Mouse (Mus musculus): ENCODE measurements at regions not wholly inside any gene's neighbourhood (a gene's known extent, or its start where the extent isn't known, plus 50 kb on each side); places are given as distances from the start of the nearest gene placed in this dataset.
"Not testable (repeated sequence)": the region's sequence is repeated elsewhere in the genome, so short reads cannot be mapped to it uniquely, and the experiment has no call there.

DNA sequence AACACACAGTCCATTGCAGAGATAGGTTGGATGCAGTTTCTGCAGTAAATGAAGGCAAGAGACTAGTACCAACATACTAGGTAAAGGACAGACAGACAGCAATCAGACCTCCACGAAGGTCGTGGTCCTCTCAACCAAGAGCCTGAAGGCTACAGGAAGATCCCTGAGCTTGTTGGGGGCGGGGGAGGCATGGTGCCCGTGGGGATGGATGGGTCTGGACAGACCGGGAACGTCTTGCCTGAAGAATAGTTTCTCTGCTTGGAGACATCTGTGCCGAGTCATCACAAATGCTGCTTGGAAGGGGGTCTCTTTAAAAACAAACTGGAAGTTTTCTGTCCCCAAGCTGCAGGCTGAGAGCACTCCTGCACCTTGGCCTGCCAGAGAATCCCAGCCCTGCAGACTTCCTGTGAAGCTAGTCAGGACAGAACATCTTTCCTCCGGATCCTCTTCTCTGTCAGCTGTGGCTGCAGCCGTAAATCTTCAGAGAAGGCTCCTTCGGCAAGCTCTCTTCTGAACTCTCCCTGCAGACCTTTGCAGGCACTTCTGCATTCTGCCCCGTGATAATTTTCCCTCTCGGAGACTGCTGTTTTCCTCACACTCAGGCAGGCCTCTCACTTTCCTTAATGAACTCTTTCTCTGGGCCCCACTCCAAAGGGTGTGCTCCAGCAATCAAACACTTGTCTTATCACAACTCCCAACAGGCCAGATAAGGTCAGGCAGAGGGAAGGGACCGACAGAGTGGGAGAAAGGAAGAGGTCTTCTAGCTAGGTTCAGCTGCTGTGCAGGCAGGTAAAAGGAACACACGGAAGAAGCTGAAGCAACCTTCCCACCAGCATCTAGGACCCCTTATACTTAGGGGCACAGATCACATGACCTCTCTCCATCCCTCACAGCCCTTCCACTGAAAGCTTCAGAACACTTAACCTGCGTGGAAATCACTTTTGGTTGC is 228.6 kb upstream of the Vmn1r3 start:
- no peak overlapping the region for H3K27ac ChIP-seq (replicated peaks)
- no peak for ATAC-seq (ENCODE audit: insufficient read depth)

DNA sequence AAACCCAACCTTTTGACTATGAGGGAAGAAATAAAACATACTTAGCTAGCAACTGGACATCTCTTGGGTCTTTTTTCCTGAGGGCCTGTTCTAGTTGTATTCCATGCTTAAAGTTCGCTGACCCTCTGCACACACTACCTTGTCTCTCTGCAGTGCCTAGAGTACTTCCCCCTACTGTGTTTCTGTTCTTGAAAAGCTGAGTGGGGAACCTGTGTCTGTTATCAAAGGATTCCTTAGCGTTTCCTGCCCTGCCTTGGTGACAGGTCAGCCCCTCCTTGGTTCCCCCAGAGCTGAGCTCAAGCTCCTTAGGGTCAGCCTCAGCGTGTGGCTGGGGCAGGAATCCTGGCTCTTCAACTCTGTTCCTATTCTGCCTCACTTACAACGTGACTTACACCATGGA is 227.2 kb upstream of the Vmn1r3 start:
- H3K9me3 ChIP-seq (replicated peaks); H3K27me3 ChIP-seq; H3K27ac ChIP-seq (replicated peaks); H3K4me1 ChIP-seq (replicated peaks); ATAC-seq (ENCODE audit: insufficient read depth); H3K36me3 ChIP-seq (replicated peaks); H3K9ac ChIP-seq; H3K4me3 ChIP-seq (replicated peaks); H3K4me2 ChIP-seq: not testable (repeated sequence)
- WGBS (ENCODE audit: insufficient replicate concordance) = 22% methylated on average over 4 of the region's 4 CpGs

More for the DNA sequence above, 228.6 kb upstream of the Vmn1r3 start:
- Histone ChIP-seq H3K9ac (no peak overlapping the region), H3K27me3 (no peaks in the 10 kb centered on the region), H3K4me3 (replicated peaks) (no peak overlapping the region), H3K9me3 (replicated peaks) (no peaks in the 10 kb centered on the region), H3K4me2 (no peak overlapping the region), H3K36me3 (replicated peaks) (no peaks in the 10 kb centered on the region), H3K4me1 (replicated peaks) (no peaks in the 10 kb centered on the region)
- WGBS (ENCODE audit: insufficient replicate concordance) = 23% methylated on average over 15 of the region's 15 CpGs

DNA sequence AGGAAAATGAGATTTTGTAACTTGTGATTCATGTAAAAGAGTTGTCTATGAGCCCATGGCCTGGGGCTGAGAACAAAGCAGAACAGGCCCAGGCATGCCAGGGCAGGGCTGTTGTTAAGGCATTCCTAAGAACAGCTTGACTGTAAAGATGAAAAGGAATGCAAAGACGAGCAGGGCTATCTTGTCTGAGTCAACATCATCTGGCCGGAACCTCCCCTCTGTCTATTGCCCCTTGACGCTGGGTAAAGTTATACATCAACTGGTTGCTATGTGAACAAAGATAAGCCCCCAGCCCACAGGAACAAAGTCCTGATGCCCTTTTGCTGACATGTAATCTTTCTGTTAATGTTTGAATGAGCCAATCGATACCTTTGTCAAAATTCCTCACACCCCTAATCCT is 217.7 kb upstream of the Vmn1r3 start:
- not testable (repeated sequence) for H3K4me1 ChIP-seq (replicated peaks); H3K27ac ChIP-seq (replicated peaks); H3K4me2 ChIP-seq; H3K9me3 ChIP-seq (replicated peaks); H3K36me3 ChIP-seq (replicated peaks); H3K9ac ChIP-seq; H3K4me3 ChIP-seq (replicated peaks); H3K27me3 ChIP-seq
- peak; percentile 31 for ATAC-seq (ENCODE audit: insufficient read depth)
- WGBS (ENCODE audit: insufficient replicate concordance) = 49% methylated on average over 4 of the region's 4 CpGs

DNA sequence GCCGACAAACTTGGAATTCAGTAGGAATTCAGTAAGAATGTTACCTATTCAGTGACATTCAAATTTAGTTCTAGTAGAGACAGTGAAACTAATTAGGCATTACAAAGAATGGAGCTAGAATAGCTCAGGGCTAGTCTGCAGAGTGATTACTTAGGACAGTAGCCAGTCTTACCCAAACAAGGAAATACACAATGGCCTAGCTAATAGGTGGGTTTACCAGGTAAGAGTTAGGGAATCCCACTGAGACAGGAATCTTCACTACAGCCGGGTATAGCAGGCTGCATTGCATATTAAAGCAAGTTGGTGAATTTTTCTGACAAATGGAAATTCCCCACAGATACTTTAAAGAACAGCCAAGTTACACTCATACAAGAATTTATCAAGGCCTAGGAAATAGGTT is 216.6 kb upstream of the Vmn1r3 start:
- H3K27me3 ChIP-seq; H3K9ac ChIP-seq; H3K27ac ChIP-seq (replicated peaks); H3K4me1 ChIP-seq (replicated peaks); H3K4me3 ChIP-seq (replicated peaks); H3K9me3 ChIP-seq (replicated peaks); H3K4me2 ChIP-seq; ATAC-seq (ENCODE audit: insufficient read depth); H3K36me3 ChIP-seq (replicated peaks): not testable (repeated sequence)
- WGBS (ENCODE audit: insufficient replicate concordance) = 71% methylated on average over 2 of the region's 2 CpGs

DNA sequence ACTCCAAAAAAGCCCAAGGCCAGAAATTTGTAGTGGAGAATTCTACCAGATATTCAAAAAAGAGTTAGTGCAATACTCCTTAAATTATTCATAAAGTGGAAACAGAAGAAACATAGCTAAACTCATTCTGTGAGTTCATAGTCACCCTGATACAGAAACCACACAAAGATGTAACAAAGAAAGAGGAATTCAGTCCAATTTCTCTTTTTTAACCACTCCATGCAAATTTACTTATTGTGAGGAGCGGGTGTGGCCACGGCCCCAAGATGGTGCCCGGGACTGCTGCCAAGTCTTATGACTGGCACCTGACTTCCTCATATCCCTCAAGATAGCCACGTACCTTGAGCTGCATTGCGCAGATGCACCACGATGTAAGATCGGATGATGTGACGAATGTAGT is 206.4 kb upstream of the Vmn1r3 start:
- H3K27me3 ChIP-seq; H3K36me3 ChIP-seq (replicated peaks); H3K9me3 ChIP-seq (replicated peaks); ATAC-seq (ENCODE audit: insufficient read depth); H3K27ac ChIP-seq (replicated peaks); H3K4me1 ChIP-seq (replicated peaks); H3K4me3 ChIP-seq (replicated peaks); H3K9ac ChIP-seq; H3K4me2 ChIP-seq: not testable (repeated sequence)
- WGBS (ENCODE audit: insufficient replicate concordance) = 73% methylated on average over 8 of the region's 8 CpGs

DNA sequence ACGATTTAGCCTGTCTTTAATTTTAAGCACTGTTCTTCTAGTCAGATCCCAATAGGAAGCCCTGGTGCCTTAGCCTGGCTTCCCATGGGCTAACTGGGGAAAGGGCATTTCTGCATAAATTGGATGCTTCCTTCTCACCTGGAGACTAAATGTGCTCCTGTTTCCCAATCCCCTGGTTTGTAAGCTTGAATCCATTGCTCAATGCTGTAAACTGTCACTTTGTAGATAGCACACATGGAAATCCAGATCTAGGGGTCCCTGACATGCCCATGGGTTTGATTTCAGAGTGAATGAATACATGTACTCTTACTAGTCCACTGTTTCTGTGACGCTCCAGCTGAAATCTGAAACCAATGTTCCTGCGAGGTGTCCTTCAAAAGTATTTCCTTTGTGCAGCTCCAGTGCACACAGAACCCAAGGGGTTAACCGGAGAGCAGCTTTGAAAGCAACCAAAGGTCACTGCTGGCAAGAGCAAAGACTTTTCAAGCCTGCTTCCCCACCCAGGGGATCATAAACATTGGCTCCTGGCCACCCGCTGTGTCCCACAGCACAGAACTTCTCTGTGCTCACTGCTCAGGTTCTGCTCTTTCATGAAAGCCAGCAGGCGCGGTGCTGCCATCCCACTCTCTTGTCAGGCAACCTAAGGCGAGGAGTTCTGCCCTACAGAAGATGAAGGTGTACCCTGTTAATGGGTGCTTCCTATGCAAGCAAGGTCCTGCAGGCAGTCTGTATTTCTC is 188.0 kb upstream of the Vmn1r3 start:
- not testable (repeated sequence) for H3K4me3 ChIP-seq (replicated peaks); H3K9ac ChIP-seq; H3K9me3 ChIP-seq (replicated peaks); H3K4me2 ChIP-seq; H3K4me1 ChIP-seq (replicated peaks); H3K36me3 ChIP-seq (replicated peaks); H3K27me3 ChIP-seq
- ATAC-seq (ENCODE audit: insufficient read depth) = peak; percentile 76
- peak overlapping the region; percentile 42; the same call in 1 of the 2 replicates for H3K27ac ChIP-seq (replicated peaks)
- 51% methylated on average over 8 of the region's 8 CpGs for WGBS (ENCODE audit: insufficient replicate concordance)

DNA sequence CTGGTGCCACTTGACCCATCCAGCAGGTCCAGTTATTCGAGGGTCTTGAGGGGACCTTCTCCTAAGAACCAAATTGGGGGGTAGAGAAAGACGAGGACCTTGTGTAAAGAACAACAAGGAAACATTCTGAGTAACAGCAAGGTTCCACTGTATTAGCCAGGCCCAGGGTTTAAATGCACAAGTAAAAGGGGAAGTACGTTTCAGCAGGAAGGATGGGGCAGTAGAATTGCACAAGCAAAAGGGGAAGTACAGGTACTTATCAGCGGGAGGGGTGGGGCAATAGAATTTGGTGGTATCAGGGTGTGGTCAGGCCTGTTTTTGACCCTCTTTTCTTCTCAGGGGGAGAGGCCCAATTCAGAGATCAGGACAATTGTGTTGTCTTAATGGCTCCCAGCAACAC is 182.9 kb upstream of the Vmn1r3 start:
- not testable (repeated sequence) for H3K4me3 ChIP-seq (replicated peaks); ATAC-seq (ENCODE audit: insufficient read depth); H3K36me3 ChIP-seq (replicated peaks); H3K9ac ChIP-seq; H3K4me2 ChIP-seq; H3K27ac ChIP-seq (replicated peaks); H3K27me3 ChIP-seq; H3K9me3 ChIP-seq (replicated peaks); H3K4me1 ChIP-seq (replicated peaks)
- 39% methylated on average over 4 of the region's 4 CpGs for WGBS (ENCODE audit: insufficient replicate concordance)

DNA sequence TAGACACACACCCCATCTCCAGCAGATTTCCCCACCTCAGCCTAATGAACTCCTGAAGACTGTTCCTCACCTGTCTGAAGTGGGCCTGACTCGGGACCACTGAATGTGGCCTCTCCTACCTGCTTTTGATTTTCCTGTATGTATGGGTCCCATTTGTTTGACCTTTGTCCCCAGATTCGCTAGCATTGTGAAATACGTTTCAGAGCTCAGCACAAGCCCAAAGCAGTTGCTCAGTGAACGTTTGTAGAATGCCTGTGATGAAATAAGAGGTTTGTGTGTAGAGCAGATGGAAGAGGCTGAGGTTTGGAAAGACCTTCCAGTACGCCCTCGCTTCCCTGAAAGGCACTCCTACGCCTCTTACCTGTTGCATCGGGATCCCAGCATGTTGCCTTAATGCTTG is 158.3 kb upstream of the Vmn1r3 start:
- not testable (repeated sequence) for ATAC-seq (ENCODE audit: insufficient read depth); H3K27me3 ChIP-seq; H3K4me2 ChIP-seq; H3K36me3 ChIP-seq (replicated peaks); H3K27ac ChIP-seq (replicated peaks); H3K9ac ChIP-seq; H3K9me3 ChIP-seq (replicated peaks); H3K4me3 ChIP-seq (replicated peaks); H3K4me1 ChIP-seq (replicated peaks)
- WGBS (ENCODE audit: insufficient replicate concordance) = 50% methylated on average over 8 of the region's 8 CpGs

DNA sequence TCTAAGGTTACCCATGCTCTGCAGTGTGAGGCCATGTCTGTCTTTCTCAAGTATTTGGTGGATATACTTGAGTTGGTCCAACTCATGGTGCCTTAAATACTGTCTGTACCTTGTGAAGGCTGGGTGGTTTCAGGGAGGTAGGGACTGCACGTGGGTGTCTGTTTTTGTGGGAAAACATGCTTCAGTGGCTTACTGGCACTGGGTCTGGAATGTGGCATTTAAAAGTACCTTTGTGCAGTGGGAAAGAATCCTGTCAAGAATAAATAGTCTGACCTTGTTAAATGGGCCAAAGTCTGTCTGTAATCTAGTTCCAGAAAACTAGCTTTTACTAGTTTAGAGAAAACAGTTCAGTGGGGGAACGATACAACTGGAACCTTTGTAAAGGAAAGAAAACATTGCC is 157.5 kb upstream of the Vmn1r3 start:
- not testable (repeated sequence) for H3K27me3 ChIP-seq; H3K27ac ChIP-seq (replicated peaks); H3K4me1 ChIP-seq (replicated peaks); H3K9me3 ChIP-seq (replicated peaks); H3K4me3 ChIP-seq (replicated peaks); H3K36me3 ChIP-seq (replicated peaks); H3K4me2 ChIP-seq; ATAC-seq (ENCODE audit: insufficient read depth); H3K9ac ChIP-seq
- 69% methylated on average over 2 of the region's 2 CpGs for WGBS (ENCODE audit: insufficient replicate concordance)

DNA sequence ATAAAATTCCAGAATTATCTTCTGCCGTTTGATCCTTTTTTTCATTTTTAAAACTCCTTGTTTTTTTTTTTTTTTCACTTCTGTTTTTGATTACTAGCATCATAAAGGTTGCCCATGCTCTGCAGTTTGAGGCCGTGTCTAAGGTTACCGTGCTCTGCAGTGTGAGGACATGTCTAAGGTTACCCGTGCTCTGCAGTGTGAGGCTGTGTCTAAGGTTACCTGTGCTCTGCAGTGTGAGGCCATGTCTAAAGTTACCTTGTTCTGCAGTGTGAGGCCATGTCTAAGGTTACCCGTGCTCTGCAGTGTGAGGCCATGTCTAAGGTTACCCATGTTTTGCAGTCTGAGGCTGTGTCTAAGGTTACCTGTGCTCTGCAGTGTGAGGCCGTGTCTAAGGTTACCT is 157.0 kb upstream of the Vmn1r3 start:
- H3K4me2 ChIP-seq; H3K27ac ChIP-seq (replicated peaks); H3K9me3 ChIP-seq (replicated peaks); H3K9ac ChIP-seq; H3K4me3 ChIP-seq (replicated peaks); ATAC-seq (ENCODE audit: insufficient read depth); H3K4me1 ChIP-seq (replicated peaks); H3K36me3 ChIP-seq (replicated peaks); H3K27me3 ChIP-seq: not testable (repeated sequence)
- WGBS (ENCODE audit: insufficient replicate concordance) = 74% methylated on average over 6 of the region's 6 CpGs
